Mouse (Mus musculus): ENCODE results near the gene Agl. TPM values are rescaled to one million over a fixed set of nuclear protein-coding genes. Genes with fewer than 3 reads are reported as not detected.

Agl gene
- total RNA-seq (2023), result 39.9 and 48.8 TPM in 2 replicates

DNA sequence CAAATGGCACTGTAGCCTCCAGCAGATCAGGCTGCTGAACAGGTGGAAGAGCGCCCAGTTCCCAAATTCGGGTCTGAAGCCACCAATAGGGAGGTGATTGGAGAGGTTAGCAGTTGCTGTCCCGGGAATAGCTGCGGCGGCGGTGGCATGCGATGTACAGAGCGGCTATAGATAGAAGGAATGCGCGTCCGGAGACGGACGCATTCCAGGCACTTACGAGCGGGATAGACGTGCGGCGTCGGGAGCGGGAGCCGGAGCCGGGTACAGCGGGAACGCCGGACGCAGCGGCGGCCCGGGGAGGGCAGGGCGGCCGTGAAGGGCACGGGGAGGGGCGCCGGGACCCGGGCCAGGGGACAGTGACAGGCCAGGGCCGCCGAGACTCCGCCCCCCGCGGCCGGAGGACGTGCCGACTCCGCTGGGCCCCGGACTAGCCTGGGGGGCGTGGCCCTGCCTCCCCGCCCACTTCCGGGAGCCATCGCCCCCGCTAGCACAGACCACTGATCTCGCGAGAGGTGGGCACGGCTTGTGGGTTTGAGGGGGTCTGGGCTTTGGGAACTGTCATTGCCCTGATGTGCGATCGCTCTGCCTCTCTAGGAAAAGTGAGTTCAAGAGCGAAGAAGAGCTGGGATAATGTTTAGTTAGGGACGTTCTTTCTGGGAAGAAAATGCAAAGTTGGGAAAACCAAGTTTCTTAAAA, at the start of gene Agl:
Gene Agl (minus strand): TSS at position 356 of the 696 bp plus-strand sequence.

DNA sequence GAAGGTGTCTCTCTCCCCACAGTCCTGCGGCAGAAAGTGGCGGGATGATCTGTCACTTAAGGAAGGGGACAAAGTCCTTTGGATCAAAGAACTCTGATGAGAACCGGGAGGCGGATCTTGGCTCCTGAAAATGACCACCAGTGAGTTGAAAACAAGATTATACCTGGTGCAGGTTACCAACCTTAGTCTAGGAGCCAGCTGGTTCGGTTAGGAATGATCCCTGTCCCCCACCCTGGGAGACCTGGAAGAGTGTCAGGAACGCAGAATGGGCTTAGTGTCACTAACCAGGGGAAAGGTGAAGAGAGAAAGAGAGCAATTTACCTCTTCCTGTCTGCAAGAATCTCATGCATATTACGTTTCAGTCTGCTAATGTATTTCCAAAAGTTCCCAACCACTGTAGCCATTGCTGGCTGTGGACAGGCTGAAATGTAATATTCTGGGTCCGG, 95.5 kb downstream of the Agl start, which contains the start of gene Slc35a3:
Gene Slc35a3 (minus strand): TSS at position 396 of the 446 bp plus-strand sequence.

Other genes with a start within 250 kb of the Agl start
- gene Lrrc39, start 245.2 kb downstream of the Agl start, total RNA-seq (2023), result not detected in 2 replicates
- gene Sass6, start 213.2 kb downstream of the Agl start, total RNA-seq (2023), result 17.3 and 21.3 TPM in 2 replicates
- gene Trmt13, start 193.6 kb downstream of the Agl start, total RNA-seq (2023), result 15.6 and 17.3 TPM in 2 replicates
- gene Mfsd14a, start 145.5 kb downstream of the Agl start, total RNA-seq (2023), result 76.0 and 95.4 TPM in 2 replicates
- gene Gm43191, start 126.9 kb downstream of the Agl start, total RNA-seq (2023), result not detected in 2 replicates
- gene Slc35a3, start 95.3 kb downstream of the Agl start, total RNA-seq (2023), result 25.0 and 28.2 TPM in 2 replicates
- gene Frrs1, start 51.3 kb upstream of the Agl start, total RNA-seq (2023), result 41.2 and 59.6 TPM in 2 replicates
- not detected in 2 replicates for gene 4930455H04Rik, start 160.1 kb upstream of the Agl start, total RNA-seq (2023)
- gene Palmd, start 160.8 kb upstream of the Agl start, total RNA-seq (2023), result not detected in 2 replicates

Data from neutrophil, adult 65 days (primary cell).